Mouse (Mus musculus): ENCODE results near the gene C2. TPM values are rescaled to one million over a fixed set of nuclear protein-coding genes. Genes with fewer than 3 reads are reported as not detected.
A peak's percentile ranks its signal among the peaks of the same experiment; 100 is the strongest.

Gene C2
- total RNA-seq (2022), result 1 to 10 TPM in 3 of 4 experiments, under 1 TPM in 1; 0.73 to 2.3 (median 2.2) TPM

DNA sequence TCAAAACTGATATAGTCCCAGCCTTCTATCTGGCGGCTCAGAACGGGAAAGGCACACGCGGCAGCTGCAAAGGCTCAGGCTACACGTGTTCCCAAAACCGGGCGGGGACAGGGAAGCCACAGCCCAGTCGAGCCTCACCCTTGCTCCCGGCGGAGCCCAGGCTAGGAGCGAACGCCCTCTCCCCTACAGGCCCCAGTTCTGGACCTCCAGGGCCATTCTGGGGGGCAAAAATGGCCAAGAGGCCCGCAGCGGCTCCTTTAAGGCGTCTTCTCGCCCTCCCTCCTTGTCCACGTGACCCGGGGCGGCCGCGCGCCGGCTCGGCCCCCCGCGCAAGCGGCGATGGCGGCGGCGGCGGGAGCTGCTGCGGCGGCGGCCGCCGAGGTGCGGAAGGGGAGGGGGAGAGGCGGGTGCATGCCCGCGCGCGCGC is at the start of gene C2, which contains the start of gene Ehmt2:
C2 (minus strand) TSS at position 106 of the 427 bp plus-strand sequence.
Ehmt2 (plus strand) TSS at position 310 of the 427 bp plus-strand sequence.
- DNase-seq (ENCODE audit: low spot score in 2 of 2), result peak; percentile 68 to 70

DNA sequence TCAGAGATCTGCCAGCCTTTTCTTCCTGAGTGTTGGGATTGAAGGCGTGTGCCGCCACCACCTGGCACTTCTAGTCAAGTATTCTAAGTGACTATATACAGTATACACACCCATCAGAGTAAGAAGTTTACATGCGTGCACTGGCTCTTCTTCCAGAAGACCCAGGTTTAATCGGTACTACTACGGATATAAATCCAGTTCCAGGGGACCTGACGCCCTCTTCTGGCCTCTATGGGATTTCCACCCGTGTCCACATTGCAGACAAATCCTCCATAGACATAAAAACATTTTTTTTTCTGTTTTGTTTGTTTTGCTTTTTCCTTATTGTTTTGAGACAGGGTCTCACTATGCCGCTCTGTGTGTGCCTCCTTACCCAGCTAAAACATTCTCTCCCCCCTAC is 49.5 kb upstream of the C2 start:
- DNase-seq (ENCODE audit: low spot score in 2 of 2), result no peak

DNA sequence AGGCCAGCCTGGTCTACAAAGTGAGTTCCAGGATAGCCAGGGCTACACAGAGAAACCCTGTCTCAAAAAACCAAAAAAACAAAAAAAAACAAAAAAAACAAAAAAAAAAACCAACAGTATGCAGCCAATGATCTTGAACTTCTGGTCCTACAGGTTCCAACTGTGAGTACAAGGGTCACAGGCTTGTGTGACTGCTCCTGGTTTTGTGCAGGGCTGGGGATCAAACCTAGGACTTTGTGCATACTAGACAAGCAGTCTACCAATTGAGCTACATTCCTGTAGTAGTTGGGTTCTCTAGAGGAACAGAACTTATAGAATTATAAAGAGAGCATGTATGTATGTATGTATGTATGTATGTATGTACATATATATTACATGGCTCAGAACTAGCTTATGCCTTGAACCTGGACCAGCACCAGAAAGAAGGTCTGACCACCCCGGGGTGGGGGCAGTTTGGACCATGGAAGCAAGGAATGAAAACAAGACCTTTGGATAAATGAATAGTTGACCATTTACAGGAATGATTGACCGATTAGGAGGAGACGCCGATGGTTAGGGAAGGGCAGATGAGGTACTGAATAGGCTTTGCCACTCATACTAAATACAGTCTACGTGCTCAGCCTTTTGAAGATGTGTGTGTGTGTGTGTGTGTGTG is 48.5 kb upstream of the C2 start:
- no peak for DNase-seq (ENCODE audit: low spot score in 2 of 2)

DNA sequence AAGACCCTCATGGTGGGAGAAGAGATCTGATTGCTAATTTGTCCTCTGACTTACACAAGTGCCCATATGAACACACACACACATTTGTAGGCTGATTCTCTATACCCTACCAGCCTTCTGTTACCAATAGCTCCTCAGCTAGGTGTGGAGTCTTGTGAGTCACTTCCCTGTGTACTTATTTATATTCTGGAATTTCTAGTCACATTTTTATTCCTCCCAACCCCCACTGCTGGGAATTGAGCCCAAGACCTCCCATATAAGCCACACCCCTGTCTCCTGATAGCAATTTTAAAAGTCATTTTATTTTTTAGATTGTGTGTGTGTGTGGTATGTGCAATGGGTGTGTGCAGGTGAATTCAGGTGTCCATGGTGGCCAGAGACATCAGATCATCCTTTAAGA is 46.3 kb upstream of the C2 start:
- no peak for DNase-seq (ENCODE audit: low spot score in 2 of 2)

DNA sequence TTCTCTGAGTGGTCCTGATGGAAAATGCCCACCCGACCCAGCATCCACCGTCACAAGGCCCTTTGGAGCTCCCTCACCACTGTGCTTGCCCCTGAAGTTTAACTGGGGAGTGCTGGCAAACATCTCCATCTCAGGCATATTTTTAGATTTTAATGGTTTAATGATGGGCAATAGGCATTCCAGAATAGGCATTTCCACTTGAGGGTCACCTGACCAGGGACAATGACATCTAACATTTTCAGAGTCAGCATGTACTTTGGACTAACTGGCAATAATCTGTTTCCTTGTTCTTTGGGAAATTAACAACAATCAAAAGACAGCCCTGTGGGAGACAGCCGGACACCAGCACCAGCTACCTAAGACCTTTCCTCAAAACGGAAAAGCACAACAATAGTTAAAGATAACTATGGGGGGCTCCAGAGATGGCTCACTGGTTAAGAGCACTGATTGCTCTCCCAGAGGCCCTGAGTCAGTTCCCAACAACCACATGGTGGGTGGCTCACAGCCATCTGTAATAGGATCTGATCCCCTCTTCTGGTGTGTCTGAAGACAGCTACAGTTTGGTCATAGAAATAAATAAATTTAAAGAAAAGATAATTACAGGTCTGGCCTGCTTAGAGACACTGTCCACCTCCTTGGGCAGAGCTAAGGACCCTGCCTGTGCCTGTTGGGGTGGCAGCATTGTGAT is 45.2 kb upstream of the C2 start:
- DNase-seq (ENCODE audit: low spot score in 2 of 2), result no peak

DNA sequence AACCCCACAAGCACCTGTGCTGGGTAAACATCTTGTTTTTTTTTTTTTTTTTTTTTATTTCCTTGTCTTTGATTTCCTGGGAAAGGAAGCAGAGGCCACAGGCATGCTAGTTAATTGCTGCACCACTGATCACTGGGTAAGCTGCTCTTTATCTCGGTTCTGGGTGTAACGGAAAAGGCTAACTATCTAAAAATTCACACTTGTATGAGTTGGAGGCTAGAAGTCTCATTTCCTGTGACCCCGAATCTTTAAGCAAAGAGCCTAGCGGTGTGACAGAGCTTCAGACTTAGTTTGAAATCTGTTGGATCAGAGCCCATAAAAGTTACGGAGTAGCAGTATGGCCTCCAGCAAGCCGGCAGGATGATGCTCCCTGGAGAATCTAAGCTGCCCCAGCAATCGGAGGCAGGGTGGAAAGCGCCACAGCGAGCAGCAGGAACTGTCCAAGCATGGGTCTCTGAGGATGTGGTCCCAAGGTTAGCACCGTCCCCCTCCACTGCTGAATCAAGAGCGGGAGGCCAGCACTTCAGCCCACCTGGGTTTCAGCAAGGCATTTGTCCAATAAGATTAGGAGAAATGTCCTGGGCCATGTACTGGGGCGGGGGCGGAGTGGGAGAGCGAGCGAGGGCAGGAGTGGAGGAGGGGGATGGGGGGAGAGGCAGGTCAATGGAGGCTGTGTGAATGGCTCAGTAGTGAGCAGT is 43.4 kb upstream of the C2 start:
- no peak for DNase-seq (ENCODE audit: low spot score in 2 of 2)

DNA sequence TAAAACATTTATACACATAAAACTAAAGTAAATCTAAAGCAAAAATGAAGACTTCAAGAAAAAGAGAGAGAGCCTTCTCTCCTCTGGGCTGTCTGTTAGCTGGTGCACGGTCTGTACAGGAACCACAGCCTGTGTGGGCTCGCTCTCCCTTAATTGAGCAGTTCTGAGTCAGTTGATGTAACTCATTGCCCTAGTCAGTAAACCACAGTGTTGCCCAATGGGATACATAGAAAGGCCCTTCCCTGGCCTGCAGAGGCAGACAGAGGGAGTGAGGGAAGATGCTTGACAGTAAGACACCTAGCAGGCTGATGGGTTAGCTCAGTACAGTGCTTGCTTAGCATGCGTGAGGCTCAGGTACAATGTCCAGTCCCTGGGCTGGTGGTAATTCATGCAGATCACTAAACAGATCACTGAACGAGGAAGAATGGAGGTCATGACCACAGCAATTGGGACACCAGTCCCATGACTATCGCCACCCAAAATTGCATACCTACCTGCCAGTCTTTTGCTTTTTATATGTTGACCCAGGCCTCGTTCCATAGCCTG is 40.0 kb upstream of the C2 start:
- DNase-seq (ENCODE audit: low spot score in 2 of 2), result no peak

DNA sequence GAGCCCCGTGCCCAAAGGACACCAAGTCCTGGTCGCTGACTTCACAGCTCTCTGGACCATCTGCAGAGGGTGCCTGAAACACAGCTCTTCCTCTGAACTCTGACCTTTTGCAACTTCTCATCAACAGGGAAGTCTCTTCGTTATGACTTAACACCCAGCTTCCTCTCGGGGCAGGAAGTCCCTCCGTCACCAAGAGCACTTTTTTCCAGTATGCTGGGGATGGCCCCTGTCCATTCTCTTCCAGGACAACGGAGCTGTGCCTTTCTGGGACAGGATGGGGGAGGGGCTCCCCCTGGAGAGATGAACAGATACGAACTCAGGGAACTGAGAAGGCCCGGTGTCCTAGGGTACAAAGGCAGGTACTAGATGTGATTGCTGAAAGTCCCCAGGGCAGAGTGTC is 36.8 kb upstream of the C2 start:
- DNase-seq (ENCODE audit: low spot score in 2 of 2), result no peak

DNA sequence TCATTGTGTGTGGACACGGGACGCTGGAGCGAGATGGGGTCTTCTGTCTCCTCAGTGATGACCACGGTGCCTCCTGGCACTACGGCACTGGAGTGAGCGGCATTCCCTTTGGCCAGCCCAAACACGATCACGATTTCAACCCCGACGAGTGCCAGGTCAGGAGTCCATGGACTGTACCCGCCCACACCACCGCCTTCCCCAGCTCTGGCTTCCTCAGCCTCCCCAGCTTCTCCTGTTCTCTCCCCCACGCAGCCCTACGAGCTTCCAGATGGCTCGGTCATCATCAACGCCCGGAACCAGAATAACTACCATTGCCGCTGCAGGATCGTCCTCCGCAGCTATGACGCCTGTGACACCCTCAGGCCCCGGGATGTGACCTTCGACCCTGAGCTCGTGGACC is 36.0 kb upstream of the C2 start:
- no peak for DNase-seq (ENCODE audit: low spot score in 2 of 2)

DNA sequence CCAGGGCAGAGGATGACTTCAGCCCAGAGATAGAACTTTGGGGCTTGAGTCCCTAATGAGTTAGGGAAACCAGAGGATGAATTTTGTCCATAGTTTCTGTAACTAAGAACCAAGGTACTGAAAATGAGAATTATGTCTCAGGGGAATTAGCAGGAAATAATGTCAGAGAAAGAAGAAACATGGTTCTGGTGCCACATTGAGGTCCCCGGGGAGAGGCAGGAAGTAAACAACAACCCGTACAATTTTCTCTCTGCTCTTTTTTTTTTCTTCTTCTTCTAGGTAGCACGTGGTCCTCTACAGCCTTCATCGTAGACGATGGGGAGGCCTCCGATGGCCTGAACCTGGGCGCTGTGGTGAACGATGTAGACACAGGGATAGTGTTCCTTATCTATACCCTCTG is 34.2 kb upstream of the C2 start:
- no peak for DNase-seq (ENCODE audit: low spot score in 2 of 2)

DNA sequence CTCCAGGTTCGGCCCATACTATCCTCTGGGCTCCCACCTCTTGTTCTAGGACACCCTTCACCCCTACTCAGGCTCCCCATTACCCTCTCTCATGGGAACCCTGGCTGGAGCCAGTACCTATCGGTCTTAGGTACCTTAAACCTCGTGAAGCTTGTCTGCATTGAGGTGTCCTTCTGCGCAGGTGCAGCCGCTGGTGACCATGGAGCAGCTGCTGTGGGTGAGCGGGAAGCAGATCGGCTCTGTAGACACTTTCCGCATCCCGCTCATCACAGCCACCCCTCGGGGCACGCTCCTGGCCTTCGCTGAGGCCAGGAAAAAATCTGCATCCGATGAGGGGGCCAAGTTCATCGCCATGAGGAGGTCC is 33.7 kb upstream of the C2 start:
- no peak for DNase-seq (ENCODE audit: low spot score in 2 of 2)

DNA sequence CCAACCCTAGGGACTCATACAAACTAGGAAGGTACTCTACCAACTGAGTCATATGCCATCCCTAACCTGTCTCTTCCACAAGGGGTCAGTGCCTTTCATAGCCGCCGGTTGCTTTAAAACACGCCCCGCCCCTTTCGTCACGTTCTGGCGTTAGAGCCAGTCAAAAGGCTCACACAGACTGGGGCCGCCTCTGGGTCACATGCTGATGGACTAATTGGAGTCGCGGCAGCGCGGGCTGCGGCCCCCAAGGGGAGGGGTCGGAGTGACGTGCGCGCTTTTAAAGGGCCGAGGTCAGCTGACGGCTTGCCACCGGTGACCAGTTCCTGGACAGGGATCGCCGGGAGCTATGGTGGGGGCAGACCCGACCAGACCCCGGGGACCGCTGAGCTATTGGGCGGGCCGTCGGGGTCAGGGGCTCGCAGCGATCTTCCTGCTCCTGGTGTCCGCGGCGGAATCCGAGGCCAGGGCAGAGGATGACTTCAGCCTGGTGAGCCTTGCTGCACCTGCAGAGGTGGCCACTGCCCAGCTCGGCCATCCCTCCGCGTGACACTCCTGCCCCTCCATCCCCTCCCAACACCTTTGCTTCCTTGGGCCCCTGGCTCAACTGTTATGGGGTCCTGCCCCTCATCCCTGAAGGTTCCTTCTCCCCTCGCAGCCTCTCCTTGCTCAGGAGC is 33.1 kb upstream of the C2 start, which contains the start of gene Neu1:
Neu1 (plus strand) TSS at position 193 of the 674 bp plus-strand sequence.
- DNase-seq (ENCODE audit: low spot score in 2 of 2), result peak; percentile 98 to 99

DNA sequence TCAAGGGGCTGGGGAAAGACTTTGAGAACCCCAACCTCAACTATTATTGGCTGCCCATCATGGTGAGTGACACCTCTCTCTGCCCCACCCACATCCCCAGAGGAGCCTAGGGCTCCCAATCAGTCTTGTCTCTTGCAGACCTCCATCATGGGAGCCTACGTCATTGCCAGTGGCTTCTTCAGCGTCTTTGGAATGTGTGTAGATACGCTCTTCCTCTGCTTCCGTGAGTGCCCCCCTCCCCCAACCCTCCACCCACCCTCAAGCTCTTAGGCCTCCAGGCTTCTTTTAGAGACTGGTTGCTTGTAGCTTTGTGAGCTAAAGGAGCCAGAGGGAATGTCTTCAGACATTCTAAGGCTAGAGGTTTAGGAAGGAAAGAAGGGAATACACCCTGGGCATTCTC is 30.8 kb upstream of the C2 start:
- no peak for DNase-seq (ENCODE audit: low spot score in 2 of 2)

DNA sequence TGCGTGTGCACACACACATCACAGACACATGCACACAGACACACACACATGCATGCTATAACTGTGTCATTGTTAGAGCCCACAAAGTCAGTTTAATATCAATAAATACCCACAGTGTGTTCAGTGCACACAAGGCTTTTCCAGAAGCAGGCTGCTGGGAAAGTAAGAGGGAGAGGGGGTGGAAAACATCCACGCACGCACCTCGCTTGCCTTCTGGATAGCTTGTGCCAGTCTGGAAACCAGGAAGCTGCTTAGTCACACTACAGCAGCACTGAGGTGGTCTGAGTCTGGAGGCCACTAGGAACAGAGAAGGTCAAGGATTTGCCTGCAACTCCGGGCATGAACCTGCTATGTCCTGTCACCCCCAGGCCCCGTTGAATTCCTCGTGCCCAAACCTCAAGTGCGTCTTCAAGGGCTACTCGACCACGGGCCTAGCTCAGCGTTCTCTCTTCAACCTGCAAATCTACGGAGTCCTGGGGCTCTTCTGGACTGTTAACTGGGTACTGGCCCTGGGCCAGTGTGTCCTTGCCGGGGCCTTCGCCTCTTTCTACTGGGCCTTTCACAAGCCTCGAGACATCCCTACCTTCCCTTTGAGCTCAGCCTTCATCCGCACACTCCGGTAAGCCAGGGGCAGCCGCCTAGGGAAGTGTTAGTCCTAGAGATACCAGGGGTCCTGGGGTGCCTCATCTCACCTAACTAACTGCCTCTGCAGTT is 29.4 kb upstream of the C2 start:
- DNase-seq (ENCODE audit: low spot score in 2 of 2), result no peak

DNA sequence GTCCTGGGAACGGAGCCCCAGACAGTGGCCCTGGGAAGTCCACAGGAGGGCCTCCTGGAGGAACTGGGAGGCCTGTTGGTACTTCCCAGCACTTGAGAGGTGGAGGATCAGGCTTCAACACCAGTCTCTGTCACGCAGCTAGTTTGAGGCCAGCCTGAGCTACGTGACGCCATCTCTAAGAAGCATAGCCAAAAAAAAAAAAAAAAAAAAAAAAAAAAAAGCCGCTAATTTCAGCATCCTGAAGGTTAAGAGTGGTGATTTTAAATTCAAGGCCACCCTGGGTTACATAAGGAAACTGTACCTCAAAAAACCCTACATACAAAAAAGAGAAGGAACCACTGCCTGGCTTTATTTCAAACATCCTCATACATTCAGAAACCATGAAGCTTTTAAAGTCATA is 26.2 kb upstream of the C2 start:
- no peak for DNase-seq (ENCODE audit: low spot score in 2 of 2)

DNA sequence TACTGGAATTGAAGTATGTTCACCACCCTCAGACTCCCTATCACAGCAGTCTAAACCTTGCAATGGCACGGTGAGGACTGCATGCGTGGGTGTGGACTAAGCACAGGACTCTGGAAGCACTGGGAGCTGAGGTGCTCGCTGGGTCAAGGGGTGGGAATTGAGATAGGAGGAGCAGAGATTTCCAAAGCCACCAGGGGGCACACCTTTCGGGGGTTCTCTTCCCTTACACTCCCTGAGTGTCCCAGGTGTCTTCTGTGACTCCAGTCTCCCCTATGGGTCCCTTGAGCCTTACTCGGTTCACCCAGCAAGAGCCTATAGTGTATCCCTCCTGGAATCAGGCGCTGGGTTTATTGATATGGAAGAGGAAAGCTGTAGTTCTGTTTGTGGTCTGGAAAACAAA is 24.9 kb upstream of the C2 start:
- DNase-seq (ENCODE audit: low spot score in 2 of 2), result no peak

DNA sequence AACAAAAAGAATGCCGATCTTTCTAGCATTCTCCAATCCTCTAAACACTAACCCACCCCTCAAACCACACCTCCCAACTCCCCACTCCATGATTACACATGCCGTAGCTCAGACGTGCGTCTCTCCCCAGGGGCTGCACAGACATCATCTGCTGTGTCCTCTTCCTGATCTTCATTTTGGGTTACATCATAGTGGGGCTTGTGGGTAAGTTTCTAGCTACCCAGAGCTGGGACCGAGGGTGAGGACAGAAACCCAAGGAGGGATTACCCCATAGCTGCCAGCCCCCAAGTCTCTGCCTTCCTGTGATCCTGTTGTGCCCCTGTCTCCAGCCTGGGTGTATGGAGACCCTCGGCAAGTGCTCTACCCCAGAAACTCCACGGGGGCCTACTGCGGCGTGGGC is 19.1 kb upstream of the C2 start:
- no peak for DNase-seq (ENCODE audit: low spot score in 2 of 2)

DNA sequence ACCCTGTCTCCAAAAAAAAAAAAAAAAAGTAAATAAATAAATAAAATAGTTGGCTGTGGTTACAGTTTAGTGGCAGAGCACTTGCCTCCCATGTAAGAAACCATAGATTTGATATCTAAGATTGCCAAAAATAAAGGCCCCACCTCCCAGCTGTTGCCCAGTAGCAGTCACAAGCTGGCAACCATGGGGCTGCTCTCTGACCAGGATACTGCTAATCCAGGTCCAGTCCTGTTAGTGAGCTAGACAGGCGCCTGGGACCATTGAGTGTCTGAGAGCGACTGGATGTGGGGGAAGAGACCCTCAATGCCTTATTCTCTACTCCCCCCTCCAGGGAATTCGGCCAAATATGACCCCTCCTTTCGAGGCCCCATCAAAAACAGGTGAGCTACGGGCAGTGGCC is 18.3 kb upstream of the C2 start:
- DNase-seq (ENCODE audit: low spot score in 2 of 2), result no peak

DNA sequence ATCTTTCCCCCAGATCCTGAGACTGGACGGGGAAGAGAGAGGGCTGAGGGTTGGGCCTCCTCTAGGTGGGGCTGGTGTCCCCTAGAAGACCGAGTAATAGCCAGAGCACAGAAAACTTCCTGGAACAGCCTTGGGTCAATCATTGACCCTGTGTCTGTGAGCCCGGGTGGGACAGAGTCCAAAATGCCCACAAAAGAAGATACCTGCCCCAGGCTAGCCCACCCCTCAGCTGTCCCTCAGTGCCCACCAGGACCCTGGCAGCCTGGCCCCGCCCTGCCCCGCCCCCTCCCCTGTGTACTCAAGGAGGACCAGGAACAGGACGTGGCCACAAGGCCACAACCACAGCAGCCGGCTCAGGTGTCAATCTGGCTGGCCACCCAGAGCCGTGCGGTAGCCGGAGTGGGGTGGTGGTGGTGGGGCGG is 17.4 kb upstream of the C2 start:
- no peak for DNase-seq (ENCODE audit: low spot score in 2 of 2)

DNA sequence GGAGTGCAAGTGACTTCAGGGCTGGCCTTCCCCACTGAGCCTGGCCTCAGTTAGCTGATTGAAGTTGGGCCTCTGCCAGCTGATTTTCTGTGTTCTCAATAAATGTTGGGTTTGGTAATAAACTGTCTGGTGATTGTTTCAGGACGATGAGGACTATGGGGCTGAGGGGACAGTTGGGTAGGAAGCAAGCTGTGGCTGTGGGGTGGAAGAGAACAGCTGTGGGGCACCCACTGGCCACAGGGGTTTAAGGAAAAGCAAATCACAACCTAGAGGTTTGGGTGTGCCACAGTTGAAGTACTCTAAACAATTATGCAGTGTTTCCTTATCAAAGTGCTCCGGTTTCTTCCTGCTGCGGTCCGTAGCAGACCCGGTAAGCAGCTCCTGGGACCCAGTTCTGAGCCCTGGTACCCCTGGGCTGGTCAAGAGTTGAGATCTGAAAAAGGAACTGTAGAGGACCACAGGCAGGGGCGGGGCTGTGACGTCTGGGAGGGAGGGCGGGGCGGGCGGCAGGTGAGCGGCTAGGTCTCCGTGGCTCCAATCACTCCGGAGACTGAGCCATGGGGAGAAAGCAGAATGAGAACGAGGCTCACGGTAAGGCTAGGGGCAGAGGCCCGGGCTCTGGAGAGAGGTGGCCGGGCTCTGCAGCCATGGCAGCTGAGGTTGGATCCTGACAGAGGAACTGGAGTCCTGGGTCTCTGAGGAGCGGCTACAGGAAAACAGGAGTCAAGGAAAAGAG is 16.0 kb upstream of the C2 start, which contains the start of gene Slc44a4:
Slc44a4 (plus strand) TSS at position 537 of the 736 bp plus-strand sequence.
- no peak for DNase-seq (ENCODE audit: low spot score in 2 of 2)
